Mouse (Mus musculus) activated CD4-positive, CD25-positive, alpha-beta regulatory T cell, adult 4 months (primary cell): Measurements from ENCODE around the gene Ttll4. TPM values are rescaled to one million over a fixed set of nuclear protein-coding genes. Genes with fewer than 3 reads are reported as not detected.

ENCODE experiments used
- ATAC-seq: one replicate; pipeline ENCODE4 v1.8.0; 2017
- polyA plus RNA-seq, 2 experiments: library from polyadenylated mRNA; unstranded; fragments of 100-300 nt; shearing (Covaris generic); gene quantifications; one replicate each; pipeline ENCODE4 v1.2.1; 2017

The Ttll4 gene
- polyA plus RNA-seq = 10 to 100 TPM; 11.5 to 14.8 TPM

DNA sequence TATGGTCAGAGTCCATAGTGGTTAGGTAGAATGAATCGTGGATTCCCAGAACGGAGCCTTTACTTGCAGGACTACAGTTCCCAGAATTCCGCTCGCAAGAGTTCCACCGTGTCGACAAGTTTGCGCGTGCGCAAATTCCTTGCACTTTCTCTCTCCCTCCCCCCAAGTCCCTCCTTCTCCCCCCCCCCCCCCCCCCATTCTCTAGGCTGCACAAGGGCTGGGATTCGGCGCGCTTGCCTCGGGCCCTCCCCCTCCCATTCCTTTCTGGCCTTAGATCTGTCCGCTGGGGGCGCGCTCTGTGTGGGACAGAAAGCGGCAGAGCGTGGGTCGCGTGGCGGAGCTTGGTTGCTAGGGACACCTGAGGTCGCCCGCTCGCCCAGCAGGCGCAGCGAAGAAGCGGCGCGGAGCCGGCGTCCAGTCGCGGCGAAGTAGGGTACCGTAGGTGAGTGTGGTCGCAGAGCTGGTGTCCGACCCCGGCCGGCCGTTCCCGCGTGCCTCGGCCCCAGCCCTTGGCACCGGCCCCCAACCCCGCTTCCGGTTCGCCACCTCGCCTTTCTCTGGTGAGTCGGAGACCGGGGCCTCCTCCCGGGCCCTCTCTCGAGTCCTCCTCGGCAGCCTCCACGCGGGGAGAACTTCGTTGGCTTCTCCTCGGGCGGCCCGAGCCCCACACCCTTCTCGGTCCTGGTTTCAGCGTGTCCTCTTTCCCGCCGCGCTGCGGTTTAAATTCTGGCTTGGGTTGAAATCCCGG is at the start of gene Ttll4:
TSS of gene Ttll4 (plus strand) at position 298 of the 748 bp plus-strand sequence.
- ATAC-seq = peak; percentile 94

- no peak for ATAC-seq
Observed at GRCm38 (mm10) chr1:74624183-74624582, 37.4 kb upstream of the Ttll4 start.

DNA sequence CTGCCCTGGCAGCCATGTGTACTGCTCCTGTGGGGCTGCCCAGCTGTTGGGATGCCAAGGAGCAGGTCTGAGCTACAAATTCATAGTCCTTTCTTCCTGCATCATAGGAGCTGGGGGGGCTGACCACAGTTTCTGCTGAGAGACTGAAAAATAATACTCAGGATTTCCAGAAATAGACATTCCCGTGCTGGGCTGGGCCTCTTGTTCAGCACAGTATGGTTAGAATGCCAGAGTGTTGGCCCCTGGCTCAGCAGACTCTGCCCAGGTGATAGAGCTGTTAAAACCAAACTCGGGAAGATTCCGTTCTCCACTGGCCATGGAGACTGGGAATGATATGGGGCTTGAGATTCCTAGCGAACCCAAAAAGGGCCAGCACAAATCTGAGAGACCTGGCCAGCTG is 35.5 kb upstream of the Ttll4 start:
- ATAC-seq = no peak

- ATAC-seq = no peak
Observed at GRCm38 (mm10) chr1:74628001-74628400, 33.5 kb upstream of the Ttll4 start.

- ATAC-seq = no peak
Observed at GRCm38 (mm10) chr1:74632734-74633133, 28.8 kb upstream of the Ttll4 start.

DNA sequence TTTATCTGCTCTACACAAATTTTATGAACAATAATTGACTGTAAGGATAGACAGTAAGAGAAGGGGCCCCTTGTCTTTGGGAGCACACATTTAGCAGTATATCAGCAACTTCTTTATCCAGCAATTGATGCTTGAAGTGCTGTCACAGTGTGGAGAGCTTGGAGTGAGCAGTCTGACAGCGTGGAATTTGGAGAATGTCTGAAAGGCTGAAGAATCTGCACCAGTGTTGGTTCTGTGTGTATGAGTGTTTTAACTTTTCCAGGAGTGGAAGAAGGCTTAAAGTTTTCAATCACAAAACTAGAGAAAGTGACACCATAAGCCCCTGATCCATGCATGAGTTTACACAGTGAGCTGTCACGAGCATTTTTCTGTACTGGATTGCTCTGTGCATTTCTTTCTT is 18.0 kb upstream of the Ttll4 start:
- ATAC-seq = no peak

- ATAC-seq = no peak
Observed at GRCm38 (mm10) chr1:74643926-74644325, 17.6 kb upstream of the Ttll4 start.

DNA sequence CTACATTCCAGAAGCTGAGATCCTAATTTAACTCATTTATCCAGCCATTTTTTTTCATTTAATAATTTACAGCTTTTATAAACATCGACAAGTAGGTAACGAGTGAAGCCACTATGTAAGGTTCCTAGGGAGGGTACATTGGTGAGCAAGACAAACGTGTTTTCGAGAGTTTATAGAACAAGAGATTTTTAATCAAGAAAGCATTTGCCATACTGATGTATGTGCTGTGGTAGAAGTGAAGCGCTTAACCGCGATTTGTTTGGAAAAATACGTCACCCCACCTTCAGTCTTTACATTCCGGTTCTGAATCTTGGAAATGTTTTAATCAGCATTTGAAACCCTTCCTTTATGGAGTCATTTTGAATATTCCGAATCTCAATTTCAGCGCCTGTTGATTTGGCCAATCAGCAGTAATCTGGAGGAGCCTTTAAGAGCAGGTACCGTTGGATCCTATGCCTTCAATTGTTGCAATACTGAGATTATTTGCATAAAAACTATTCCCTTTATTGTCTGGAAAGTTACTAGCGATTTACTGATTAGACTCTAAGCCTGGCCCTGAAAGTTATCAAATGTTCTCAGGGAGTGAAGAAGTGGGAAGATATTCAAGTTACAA is 814 bp downstream of the Ttll4 start:
- ATAC-seq = no peak

- ATAC-seq = no peak
Observed at GRCm38 (mm10) chr1:74665153-74665552, 3.6 kb downstream of the Ttll4 start.

DNA sequence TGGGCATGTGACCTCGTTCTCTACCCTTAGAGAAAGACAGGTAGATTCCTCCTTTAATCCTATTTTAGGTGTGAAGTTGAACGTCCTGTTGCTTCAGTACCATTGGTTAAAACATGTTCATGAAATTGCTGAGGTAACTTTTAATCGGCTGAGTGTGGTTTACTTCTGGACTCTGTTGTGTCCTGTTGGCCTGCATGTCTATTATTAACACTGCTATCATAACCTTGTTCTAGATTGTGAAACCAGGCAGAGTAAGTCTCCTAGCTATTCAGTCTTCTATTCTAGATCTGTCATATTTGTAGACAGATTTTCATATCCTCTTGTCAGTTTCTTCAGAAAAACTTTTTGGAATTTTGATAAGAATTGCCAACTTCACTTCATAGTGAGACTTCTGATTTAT is 6.8 kb downstream of the Ttll4 start:
- no peak for ATAC-seq

DNA sequence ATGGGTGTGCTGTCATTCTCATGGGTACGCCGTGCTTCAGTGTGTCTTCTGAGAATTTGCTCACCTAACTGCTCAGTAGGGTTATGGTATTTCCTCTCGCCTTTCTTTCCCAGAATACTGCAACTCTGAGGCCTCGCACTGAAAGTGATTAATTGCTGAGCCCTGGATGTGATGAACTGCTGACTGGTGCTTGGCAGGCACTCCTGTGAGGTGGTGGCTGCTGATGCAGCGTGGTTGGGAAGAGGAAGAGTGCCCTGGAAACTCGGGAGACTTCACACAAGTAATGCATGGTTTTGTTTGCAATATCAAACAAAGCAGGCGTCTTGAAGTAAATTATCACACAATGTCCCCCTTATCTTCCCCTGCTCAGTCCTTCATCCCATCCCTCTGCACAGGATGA is 11.2 kb downstream of the Ttll4 start:
- no peak for ATAC-seq

- ATAC-seq = no peak
Observed at GRCm38 (mm10) chr1:74676863-74677262, 15.3 kb downstream of the Ttll4 start.

GRCm38 (mm10) chr1:74677843-74678242 is 16.3 kb downstream of the Ttll4 start:
- no peak for ATAC-seq

GRCm38 (mm10) chr1:74687131-74687530 is 25.6 kb downstream of the Ttll4 start:
- ATAC-seq = no peak

- no peak for ATAC-seq
Observed at GRCm38 (mm10) chr1:74693891-74694583, 32.5 kb downstream of the Ttll4 start.

GRCm38 (mm10) chr1:74695836-74696235 is 34.3 kb downstream of the Ttll4 start:
- no peak for ATAC-seq

DNA sequence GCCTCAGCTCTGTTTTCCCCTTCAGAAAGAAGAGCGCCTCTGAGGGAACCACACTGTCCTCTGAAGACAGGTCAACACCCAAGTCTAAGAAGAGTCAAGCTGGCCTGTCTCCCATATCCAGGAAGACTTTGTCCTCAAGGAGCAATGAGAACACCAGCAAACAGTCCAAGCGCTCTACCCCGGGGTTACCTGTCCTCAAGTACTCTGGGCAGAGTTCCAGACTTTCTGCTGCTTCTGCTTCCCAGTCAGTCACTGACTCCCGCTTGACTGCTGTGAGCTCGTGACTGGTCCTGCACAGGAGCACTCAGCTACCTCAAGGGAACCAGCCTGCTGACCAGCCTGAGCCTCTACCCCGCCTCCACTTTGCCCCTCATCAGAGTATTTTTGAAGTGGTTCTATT is 35.9 kb downstream of the Ttll4 start:
- no peak for ATAC-seq

GRCm38 (mm10) chr1:74698353-74698752 is 36.8 kb downstream of the Ttll4 start:
- no peak for ATAC-seq

DNA sequence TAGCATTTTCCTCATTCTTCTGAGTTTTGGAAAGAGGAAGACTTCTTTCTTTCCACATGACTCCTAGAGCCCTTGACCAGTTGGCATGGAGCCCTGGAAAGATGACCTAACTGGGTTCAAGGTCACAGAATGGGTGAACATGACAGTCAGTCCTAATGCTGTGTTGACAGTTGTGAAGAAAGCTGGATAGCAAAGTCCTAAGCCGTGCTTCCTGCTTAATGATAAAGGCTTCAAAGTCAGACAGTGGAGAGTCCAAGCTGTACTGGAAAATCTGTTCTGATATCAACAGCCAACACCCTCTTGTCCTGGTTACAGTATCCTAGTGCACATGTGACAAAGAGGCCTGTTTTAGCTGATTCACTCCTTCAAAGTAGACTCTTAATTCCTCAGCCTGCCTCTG is 37.2 kb downstream of the Ttll4 start:
- ATAC-seq = no peak

- no peak for ATAC-seq
Observed at GRCm38 (mm10) chr1:74702142-74702553, 40.6 kb downstream of the Ttll4 start.

DNA sequence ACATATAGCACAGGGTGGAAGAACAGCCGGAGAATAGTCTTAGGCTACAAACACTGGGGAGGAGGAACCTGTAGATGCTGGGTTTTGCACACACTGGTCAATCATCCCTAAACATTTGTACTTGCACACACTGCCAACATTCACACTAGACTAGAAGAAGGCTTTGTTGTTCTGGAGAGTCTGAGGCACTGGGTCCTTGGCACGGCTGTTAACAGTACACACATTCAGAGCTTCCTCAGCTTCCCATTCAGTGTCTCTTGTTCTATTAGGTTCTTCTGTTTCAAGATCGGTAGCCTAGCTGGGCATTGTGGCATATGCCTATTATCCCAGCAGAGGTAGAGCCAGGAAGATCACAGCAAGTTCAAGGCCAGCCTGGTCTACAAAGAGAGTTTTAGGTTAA is 42.6 kb downstream of the Ttll4 start:
- ATAC-seq = no peak

- no peak for ATAC-seq
Observed at GRCm38 (mm10) chr1:74705016-74705415, 43.5 kb downstream of the Ttll4 start.

GRCm38 (mm10) chr1:74709566-74709965 is 48.0 kb downstream of the Ttll4 start:
- ATAC-seq = no peak

DNA sequence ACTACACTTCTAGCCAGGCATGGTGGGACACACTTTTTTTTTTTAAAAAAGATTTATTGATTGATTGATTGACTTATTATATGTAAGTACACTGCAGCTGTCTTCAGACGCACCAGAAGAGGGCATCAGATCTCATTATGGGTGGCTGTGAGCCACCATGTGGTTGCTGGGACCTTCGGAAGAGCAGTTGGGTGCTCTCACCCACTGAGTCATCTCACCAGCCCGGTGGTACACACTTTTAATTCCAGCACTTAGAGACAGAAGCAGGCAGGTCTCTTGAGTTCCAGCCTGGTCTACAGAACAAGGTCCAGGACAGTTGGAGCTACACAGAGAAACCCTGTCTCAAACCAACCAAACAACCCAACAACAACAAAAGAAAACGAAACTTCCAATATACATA is 50.5 kb downstream of the Ttll4 start:
- ATAC-seq = no peak
